Mouse (Mus musculus): ENCODE results near the gene Hoxb4.

Gene Hoxb4

GRCm38 (mm10) chr11:96333241-96334001 lies 15.4 kb downstream of the Hoxb4 start:
- no peak for DNase-seq (ENCODE audit: low spot score)

GRCm38 (mm10) chr11:96334002-96334364 lies 15.9 kb downstream of the Hoxb4 start:
- DNase-seq (ENCODE audit: low spot score) = no peak

- no peak for DNase-seq (ENCODE audit: low spot score)
These were observed 16.9 kb downstream of the Hoxb4 start for GRCm38 (mm10) chr11:96334998-96335397.

- no peak for DNase-seq (ENCODE audit: low spot score)
These were observed 18.5 kb downstream of the Hoxb4 start for GRCm38 (mm10) chr11:96336597-96336996.

- DNase-seq (ENCODE audit: low spot score) = no peak
These were observed 19.0 kb downstream of the Hoxb4 start for GRCm38 (mm10) chr11:96337026-96337425.

- DNase-seq (ENCODE audit: low spot score) = no peak
These were observed 21.1 kb downstream of the Hoxb4 start for GRCm38 (mm10) chr11:96338957-96339855.

GRCm38 (mm10) chr11:96340698-96341365 lies 22.8 kb downstream of the Hoxb4 start:
- DNase-seq (ENCODE audit: low spot score) = no peak

- DNase-seq (ENCODE audit: low spot score) = no peak
These were observed 23.9 kb downstream of the Hoxb4 start for GRCm38 (mm10) chr11:96341701-96342575.

- DNase-seq (ENCODE audit: low spot score) = no peak
These were observed 24.5 kb downstream of the Hoxb4 start for GRCm38 (mm10) chr11:96342576-96342930.

GRCm38 (mm10) chr11:96343206-96343745 lies 25.2 kb downstream of the Hoxb4 start:
- no peak for DNase-seq (ENCODE audit: low spot score)

- DNase-seq (ENCODE audit: low spot score) = no peak
These were observed 26.2 kb downstream of the Hoxb4 start for GRCm38 (mm10) chr11:96344061-96344877.

- DNase-seq (ENCODE audit: low spot score) = no peak
These were observed 26.8 kb downstream of the Hoxb4 start for GRCm38 (mm10) chr11:96344878-96345159.

- DNase-seq (ENCODE audit: low spot score) = no peak
These were observed 27.3 kb downstream of the Hoxb4 start for GRCm38 (mm10) chr11:96345220-96345892.

- DNase-seq (ENCODE audit: low spot score) = no peak
These were observed 28.1 kb downstream of the Hoxb4 start for GRCm38 (mm10) chr11:96345893-96346806.

- no peak for DNase-seq (ENCODE audit: low spot score)
These were observed 29.0 kb downstream of the Hoxb4 start for GRCm38 (mm10) chr11:96346916-96347520.

GRCm38 (mm10) chr11:96347717-96348116 lies 29.6 kb downstream of the Hoxb4 start:
- no peak for DNase-seq (ENCODE audit: low spot score)

- no peak for DNase-seq (ENCODE audit: low spot score)
These were observed 30.3 kb downstream of the Hoxb4 start for GRCm38 (mm10) chr11:96348141-96348928.

- DNase-seq (ENCODE audit: low spot score) = no peak
These were observed 30.9 kb downstream of the Hoxb4 start for GRCm38 (mm10) chr11:96348988-96349387.

All from urinary bladder, postnatal 14 days (tissue).